Mouse (Mus musculus) testis, postnatal 10 days (tissue): ENCODE measurements at regions not wholly inside any gene's neighbourhood (a gene's known extent, or its start where the extent isn't known, plus 50 kb on each side); places are given as distances from the start of the nearest gene placed in this dataset.
A peak's percentile ranks its signal among the peaks of the same experiment; 100 is the strongest.

ENCODE experiments used
- DNase-seq: peaks from one replicate; pipeline ENCODE4 v3.0.0; 2021; ENCODE audit warnings: low spot score

DNA sequence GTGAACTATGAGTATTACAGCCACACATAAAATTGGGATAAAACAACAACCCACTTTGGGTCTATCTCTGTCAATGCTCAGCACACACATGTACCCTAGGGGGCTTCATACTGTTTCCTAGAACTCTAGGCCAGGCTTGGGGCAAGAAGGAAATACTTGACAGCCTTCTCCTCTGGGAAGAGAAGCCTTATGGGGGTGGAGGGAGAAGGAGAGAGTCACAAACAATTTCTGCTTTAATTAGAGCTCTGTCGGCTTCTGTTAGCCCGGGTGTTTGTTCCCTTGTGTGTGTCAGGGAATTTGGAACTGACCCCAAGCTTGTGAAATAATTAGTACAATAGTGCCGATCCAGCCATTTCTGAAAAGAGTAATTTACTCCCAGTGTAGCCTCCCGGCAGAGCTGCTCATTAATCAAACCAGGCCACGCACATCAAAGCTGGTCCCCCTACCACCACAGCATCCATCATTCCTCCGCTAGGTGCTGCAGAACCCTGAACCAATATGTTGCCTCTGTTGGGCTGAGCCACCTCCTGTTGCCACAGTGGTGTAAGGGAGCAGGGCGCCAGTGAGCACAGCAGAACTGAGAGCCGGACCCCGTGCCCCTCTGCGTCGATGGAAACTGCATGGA, 307.3 kb downstream of the Tmem114 start:
- DNase-seq = no peak

DNA sequence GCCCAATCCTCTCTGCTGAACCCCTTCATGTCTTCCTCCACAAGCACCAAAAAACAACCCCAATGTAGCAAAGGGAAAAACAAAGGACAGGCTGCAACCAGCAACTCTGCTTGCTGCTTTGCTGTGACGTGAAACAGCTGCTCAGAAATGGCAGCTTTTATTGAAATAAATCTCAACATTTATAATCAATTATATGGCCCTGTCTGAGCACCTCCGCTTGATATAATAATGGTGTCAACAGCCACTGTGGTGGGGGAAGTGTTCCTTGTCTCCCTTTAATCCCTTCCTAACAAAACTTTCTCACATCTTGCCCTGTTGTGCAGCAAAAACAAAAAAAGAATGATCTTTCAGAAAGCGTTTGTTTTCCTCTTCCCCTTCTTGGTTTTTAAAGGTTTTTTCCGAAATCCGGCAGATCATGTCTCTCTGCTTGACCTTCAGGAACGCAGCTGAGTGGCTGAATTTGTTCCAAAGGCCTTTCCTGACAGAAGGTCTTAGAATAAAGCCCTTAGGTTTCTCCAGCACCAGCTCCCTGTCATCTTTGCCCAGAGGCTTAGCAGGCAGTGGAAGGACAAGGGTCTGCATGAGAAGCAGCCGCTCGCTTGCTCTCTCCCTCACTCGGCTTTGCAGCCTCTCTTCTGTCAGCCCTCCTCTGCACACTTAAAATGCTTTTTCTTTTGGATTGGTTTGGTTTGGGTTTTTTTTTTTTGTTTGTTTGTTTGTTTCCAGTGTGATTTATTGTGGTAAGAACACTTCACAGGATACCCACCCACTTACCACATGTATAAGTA, 313.4 kb downstream of the Tmem114 start:
- no peak for DNase-seq

DNA sequence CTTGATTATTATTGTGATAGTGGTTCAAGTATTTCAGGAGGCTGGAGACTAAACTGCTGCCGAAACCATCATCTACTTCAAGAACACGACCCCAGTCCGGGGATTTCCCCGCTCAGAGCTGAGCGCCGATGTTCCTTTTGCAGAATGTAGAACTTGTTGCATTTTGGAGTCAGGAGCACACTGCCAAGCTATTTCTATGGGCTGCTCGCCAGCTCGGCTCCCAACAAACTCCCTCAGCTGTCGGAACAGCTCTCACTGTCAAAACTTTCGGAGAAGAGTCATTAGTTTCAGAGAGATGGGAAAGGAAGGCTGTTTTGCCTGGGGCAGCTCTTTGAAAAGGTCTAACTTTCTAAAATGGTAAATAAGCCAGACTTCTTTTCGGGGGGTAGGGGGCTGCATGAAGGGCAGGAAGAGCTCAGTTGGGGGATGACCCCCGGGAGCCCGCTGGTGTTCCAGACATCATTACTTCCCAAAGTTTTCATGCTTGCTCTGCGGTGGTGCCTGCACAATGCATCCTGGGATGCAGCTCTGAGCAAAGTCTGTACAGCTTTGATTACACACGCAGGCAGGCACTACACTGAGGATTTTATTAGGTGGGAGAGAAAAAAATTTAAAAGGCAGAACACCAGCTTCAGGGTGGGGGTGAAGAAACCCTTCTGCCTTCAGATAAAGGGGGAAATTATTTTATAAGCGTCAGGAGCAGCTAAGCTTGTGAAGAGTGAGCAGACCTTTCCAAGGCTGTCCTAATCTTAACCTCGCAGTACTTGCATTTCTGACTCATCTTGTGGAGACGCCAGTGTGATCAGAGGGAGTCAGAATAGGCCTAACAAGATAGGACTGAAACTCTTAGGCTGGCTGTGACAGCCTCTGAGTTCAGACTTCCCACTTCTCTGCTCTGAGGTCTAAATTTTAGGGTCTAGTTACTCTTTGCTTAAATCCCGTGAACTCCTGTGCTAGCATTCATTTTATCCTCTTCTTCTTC, 316.5 kb downstream of the Tmem114 start:
- DNase-seq = peak; percentile 52

DNA sequence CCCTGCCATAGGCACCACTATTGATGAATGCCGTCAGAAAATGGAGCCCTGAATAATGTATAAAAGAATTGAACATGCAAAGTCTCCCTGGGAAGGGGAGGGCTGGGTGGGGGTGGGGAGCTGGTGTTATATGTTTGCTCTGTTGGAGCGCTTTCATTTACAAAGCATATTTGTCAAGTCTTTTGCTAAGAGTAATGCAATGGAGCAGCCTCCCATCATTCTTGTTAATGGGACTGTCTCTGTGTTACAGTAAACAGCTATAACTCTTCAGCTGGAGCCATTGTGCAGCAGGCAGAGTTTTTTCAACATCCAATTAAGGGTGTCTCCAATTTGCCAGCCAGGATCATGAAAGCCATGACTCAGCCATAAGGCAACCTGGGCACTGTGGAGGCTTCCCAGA, 345.9 kb downstream of the Tmem114 start:
- DNase-seq = no peak

DNA sequence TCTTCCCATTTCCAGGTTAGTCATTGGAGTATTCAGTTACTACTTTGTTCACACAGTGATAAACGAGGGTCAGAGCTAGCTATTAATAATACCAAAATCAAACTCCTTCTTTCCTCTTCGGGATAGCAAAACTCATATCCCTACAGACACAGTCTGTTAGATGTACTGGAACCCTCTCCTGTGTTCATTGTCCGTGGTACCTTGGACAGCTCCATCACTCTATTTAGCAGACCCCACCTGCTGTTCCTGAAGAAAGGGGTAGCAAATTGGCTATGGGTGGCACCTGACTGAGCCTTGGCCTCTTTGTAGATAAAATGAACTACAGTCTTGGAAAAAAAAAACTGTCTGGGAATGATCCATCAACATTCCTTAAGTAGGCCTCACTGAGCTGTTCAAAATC, 346.5 kb downstream of the Tmem114 start:
- peak; percentile 40 for DNase-seq

DNA sequence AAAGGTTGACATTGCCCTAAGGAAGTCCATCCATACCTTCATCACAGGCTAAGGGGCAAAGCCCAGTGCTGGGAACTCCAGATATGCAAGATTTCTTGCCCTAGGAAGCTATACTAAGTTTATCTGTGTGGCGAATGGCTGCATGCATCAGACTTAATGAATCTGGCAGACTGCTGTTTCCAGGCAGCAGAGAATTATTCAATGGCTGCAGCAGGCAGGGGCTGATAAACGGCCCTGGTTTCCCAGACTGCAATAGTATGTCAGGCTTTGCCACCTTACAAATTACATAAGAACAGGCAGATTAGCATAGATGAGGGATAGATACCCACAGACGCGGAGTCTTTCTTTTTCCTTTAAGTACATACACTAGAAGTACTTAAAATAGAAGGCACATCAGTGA, 350.2 kb downstream of the Tmem114 start:
- no peak for DNase-seq

DNA sequence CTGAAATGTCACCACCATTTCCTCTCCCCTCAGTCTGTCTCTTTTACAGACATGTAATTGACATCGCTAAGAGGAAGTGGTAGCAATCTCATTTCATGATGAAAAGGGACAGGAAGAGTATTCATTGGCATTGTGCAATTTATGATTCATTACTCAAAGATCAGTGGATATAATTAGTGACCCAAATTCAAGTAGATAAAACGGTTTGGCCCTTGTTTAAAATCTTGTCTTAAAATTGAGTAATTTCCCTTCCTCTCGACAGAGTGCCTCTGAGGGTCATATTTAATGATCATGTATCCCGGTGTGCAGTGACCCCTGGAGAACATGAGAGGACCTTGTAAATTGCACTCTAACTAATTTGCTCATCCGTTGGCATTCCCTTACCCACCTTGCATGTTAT, 371.0 kb downstream of the Tmem114 start:
- DNase-seq = no peak

DNA sequence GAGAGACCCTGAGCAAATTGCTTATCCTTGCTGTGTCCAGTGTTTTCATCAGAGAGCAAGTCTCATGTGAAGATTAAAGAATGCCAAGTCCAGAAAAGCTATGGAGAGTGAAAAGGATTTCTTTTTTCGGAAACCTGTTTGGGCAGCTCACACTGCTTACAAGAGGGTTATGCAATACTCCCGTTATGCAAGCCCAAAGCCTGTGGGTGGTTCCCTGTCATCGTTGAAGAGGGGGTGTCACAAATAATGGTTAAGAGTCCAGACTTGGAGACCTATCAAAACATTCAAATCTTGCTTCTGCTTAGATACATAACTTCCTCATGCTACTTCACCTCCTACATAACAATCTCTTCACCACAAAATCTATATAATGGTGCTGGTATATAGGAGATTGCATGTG, 416.0 kb downstream of the Tmem114 start:
- no peak for DNase-seq

DNA sequence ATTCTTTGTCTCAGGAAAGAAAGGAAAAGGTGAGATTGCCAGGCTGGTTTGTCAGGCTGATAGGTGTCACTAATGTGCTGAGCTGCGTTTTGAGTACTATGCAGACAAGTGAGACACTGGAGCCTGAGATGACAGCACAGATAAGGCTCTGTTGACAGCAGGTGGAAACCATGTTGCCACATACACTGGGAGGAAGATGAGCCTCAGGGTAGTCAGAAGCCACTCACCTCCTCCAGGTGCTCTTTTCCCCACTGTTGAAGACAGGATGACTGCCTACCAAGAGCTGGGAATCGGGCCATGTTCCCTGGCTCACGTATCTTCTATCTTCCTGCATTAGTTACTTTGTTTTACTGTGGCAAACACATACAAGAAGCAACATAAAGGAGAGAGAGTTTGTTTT, 418.3 kb downstream of the Tmem114 start:
- no peak for DNase-seq

DNA sequence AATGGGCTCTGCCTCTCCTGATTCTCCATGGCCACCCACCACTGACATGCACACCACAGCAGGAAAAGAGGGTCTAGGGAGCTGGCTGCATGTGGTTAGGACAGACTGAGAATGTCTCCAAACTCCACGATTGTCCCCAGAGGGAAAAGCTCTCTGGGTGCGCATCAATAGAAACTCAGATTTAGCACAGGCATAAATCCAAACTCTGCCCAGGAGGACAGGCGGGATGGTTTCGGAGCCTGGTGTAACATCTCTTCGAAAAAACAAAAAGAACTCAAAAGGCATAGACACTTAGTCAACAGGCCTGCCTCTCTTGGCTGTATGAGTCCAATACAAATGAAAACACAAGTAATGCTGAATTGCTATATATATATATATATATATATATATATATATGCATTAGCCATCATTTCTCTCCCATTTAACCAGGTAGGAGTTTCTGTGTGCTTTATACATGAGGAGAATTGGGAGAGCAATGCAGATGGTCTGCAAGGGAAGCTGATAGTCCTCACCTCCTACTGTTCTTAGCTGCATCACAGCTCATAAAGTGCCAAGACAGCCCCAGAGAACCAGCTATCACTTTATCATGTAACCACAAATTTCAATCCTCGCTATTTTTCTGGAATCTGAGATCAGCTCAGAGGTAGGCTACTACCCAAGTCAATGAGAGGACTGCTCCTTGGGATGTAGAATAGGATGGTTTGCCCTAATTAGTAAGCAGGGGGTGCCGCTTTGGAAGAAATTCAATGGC, 422.4 kb downstream of the Tmem114 start:
- no peak for DNase-seq

DNA sequence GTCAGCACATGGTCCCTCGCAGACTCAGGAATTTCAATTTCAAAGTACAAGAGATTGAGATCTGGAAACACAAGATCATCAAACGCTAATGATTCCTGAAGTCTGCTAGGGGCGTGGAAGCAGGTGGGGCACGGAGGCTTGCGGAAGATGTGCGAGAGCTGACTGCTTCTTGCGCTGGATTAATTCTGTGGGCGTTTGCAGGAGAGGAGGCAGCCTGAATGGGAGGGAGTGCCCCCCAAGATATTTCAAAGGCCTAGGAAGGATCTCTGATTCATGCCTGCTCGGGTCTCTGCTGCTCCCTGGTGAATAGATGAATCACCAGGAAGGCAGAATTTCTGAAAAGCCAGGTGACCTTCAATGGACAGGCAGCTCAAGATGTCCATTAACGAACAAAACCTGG, 442.1 kb downstream of the Tmem114 start:
- DNase-seq = no peak

DNA sequence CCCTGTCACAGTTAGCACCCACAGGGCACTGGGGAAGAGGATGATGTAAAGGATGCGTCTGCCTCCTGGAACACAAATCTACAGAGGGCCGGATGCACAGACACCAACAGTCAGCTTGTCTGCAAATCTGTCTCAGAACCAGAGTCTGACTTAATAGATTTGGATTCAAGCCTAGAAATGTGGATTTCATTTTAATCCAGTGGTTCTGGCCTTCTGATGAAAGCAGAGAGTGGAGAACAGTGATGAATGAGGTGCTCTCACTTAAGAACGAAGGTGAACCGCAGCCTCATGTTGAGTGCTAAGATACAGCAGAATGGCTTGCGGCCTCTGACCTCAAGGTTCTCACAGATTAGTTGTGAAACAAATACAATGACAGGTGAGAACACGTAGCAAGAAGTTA, 446.5 kb downstream of the Tmem114 start:
- no peak for DNase-seq

DNA sequence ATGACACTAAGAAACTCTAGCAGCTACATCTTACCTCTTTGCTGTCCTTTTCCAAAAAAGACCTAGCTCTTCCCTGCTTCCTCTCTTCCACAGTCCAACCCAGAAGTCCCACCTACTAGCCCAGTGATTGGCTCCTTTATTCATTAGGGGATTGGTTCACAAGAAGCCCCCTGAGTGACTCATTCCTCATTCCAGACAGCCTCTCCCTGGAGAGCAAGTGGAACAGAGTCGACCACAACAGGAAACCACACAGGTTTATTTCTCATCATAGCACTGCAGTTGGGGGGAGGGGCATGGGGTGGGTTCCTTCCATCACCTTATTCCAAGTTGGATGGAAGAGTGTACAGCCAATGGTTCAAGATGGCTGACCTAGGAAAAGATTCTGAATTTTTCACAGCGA, 473.3 kb downstream of the Tmem114 start:
- DNase-seq = no peak

DNA sequence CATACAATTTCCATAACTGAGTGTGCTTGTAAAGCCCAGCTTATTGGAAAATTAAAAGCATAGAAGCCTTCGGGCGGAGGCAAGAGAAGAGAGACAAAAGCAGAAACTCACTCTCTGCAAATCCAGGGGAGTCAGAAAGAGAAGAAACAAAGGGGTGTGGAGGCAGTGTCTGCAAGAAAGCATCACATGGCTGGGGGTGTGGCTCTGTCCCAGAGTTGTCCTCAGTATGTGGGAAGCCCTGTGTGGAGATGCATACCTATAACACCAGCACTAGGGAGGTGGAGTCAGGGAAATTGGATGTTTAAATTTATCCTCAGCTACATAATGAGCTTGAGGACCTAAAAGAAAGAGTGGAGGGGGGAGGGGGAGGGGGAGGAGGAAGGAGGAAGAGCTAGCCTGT, 482.6 kb downstream of the Tmem114 start:
- DNase-seq = no peak

DNA sequence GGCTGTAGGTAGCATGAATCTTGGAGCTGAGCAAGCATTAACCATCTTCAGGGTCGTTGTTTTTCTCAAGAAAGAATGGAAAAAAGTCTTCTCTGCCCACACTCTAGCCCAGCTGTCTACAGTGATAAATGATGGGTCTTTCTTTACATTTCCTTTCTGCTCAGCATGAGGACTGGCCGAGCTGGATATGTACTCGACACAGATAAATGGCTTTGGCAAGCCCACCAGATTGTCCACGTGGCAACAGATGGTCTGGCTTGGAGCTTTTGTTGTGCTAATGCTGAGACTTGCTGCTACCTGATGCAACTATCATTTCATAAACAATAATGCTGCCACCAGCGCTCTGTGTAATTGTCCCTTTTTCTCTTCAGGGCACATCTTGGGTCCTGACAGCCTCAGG, 487.8 kb downstream of the Tmem114 start:
- no peak for DNase-seq

DNA sequence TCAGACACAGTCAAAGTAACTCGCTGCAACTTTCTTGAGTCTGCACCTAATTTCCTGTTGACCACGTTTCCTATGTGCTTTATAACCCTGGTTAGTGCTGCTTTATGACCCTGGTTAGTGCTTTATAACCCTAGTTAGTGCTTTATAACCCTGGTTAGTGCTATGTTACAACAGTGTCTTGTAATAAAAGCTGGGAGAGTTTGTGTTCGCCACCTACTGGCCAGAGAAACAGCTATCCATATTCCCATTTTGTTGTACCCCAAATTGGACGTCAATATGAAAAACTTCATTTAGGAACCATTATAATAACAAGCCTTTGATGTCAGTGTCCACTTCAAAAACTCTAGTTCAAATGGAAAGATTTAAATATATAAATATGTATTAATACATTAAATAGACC, 492.6 kb downstream of the Tmem114 start:
- no peak for DNase-seq

DNA sequence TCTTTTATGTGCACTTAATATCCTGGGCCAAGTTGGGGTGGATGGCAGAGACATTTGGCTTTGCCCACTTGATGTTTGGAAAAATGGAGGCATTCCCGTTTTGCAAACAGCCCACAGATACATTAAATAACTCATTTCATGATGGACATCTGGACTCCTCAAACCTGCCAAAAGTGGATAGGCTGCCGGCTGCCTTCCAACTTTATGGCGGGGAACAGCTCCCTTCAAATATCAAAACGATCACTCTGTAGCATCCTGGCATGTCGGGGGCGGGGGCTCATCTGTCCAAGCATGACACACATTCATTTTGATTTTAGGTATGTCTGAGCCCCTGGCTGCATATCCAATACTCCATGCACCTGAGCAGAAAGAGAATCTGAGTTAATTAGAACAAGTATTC, 493.3 kb downstream of the Tmem114 start:
- no peak for DNase-seq

DNA sequence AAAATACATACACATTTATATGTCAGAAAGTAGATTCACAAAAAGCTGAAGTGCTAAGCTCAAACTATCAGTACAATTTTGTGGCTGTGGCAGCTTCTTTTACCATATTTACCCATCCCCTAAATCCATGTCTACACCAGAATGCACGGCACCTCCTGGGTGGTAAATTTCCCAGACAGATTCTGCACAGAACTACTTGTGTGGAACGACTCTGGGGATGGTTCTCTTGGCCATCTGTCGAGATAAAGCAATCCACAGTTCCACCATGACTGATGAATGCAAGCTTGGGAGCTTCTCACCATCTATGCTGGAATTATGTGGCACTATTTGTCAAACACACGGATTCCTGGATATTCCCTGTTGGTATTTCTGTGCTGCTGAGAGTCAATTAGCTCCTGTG, 495.8 kb downstream of the Tmem114 start:
- DNase-seq = no peak

DNA sequence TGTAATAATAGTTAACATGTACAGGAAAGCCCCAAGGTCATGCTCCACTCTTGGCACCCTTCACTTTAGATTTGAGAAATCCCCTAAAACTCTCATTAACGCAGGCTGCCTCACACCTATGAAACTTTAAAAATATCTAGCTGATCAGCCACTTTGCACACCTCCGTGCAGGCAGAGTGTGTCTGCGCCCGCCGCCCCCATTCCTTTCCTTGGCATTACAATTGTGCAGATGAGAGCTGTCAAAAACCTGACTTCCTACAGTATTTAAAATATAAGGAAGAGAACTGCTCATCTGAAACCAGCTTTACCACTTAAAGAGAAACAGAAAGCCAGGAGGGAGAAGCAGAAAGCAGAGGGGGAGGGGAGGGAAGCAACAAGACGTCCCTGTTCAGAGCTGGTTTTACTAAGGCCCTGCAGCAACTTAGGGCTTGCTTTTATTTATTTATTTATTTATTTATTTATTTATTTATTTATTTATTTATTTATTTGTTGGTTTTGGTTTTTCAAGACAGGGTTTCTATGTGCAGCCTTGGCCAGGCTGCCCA, 496.5 kb downstream of the Tmem114 start:
- no peak for DNase-seq

DNA sequence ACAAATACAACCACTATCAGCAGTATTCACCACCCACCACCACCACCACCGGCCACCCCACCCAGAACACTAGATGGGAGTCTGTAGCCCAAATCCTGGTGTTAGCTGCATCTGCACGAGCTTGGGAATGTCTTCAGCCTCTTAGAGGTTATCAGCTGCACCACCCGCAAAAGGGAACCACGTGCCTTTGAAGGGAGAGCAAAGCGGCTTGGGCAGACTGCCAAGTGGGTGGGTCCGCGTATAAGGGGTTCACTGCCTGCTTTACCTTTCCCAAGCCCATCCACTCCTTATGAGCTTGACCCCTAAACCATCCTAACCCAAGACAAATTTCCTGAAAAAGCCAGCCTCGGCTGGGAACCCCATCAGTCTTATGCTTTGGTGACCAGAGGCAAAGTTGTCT, 497.2 kb downstream of the Tmem114 start:
- peak; percentile 66 for DNase-seq

DNA sequence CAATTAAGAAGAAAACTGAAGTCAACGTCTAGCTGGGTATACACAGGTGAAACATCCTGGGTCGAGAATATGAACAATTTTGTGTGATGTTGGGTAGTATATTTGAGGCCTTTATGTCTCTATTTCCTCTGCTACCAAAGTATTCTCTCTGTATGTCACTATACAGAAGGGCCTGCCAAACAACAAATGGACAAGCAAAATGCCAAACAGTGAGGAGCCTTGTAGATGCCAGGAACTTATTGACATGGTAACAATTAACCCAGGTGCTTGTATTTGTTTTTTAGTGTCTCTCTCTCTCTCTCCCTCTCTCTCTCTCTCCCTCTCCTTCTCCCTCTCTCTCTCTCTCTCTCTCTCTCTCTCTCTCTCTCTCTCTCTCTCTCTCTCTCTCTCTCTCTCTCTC, 529.1 kb downstream of the Tmem114 start:
- DNase-seq = no peak

DNA sequence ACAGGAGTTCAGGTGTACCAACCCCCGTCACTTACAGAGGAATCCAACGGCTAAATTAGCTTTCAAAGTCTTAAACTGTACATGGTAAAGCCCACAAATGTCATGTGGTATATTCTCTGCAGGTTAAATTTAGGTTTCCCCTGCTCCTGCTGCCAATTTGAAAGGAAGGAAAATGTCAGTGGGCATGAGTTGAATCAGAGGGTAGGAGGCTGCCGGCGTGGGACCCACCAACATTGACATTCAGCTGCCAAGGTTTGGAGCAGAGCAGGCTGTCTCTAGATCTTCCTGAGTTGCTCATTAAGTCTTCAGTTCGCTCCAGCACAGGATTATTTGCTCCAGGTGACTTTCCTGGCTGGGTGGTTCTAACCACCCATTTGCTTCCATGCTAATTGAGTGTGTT, 532.1 kb downstream of the Tmem114 start:
- DNase-seq = no peak
